Mouse (Mus musculus) inflammation-experienced regulatory T-cells (primary cell): ENCODE data around the gene Sh3bgrl. TPM values are rescaled to one million over a fixed set of nuclear protein-coding genes. Genes with fewer than 3 reads are reported as not detected.

Source experiments
- polyA plus RNA-seq, 2 experiments: library from polyadenylated mRNA; unstranded; fragments of 100-300 nt; shearing (Covaris generic); gene quantifications; one replicate each; pipeline ENCODE4 v1.2.1; 2017

Gene Sh3bgrl
- polyA plus RNA-seq, result 100 to 1,000 TPM in 1 of 2 experiments, 10 to 100 TPM in 1; 75.1 to 142 TPM

DNA sequence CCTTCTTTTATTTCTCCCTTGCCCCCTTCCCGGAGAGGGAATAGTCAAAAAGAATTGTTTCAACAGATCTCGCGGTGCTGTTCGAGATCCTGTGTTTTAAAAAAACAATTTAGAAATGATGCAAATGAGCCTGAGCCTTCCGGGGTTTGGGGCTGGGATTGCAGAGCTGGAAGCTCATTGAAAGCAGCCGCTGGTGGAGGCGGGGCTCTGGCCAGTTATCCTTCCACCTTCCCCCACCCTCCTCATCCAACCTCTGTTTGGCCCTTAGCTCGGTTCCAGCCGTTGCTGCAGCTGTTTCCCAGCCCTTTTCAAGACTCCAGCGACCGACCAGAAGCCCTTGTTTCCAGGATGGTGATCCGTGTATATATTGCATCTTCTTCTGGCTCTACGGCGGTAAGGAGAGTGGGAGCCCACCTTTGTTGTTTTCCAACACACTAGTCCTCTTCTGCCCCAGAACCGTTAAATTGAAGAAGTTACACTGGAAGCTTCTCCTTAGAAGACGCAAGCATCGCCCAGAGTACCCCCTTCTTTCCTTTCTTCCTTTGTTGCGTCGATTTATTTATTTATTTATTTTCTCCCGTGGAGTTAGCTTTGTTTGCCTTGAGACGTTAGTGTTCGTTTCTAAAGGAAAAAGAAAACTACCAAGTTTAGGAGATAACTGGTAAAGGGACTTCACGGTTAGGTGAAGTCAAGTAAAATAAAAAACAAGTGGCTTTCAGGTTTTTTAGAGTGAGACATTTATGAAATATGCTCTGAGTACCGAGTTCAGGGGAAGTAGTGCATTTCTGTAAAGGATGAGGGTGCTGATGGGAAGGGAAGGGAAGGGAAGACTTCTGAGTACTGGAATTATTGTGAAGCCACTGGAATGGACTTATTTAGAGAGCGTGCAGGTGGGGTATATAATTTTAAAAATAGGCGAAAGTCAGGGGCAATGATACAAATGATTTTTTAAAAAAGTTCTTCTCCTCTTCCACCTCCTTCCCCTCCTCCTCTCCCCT lies at the start of gene Sh3bgrl:
Sh3bgrl (plus strand) TSS at position 121 of the 998 bp plus-strand sequence.

DNA sequence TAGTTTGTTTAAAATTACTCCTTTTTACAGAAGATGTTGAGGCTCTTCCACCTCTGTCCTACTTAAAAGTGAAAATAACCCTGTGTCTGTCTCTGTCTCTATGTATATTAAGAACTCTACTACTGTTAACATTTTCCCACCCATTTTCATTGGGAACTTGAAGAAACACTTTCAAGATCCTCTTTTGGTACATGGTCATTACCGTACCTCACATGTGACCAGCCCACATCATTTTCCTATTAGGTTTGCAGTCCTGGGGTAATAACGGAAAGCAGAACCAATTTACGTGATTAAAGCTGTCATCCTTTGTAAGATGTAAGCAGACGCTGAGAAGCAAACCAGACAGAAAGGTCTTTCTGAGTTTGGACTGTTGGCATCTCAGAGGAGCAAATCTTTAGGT lies 101.3 kb downstream of the Sh3bgrl start, which contains the start of gene Gm6377:
Gm6377 (plus strand) TSS at position 289 of the 400 bp plus-strand sequence.

Other genes starting within 250 kb of the Sh3bgrl start
- gene Hmgn5, start 82.0 kb upstream of the Sh3bgrl start, polyA plus RNA-seq, result 10 to 100 TPM in 1 of 2 experiments, 1 to 10 TPM in 1; 9.3 to 11.0 TPM
- under 1 TPM in 1 of 2 experiments, not detected in 1; 0.06 TPM for gene Gm6377, start 101.4 kb downstream of the Sh3bgrl start, polyA plus RNA-seq